Mouse (Mus musculus): ENCODE measurements around the gene Hivep3. TPM values are rescaled to one million over a fixed set of nuclear protein-coding genes. Genes with fewer than 3 reads are reported as not detected.

The Hivep3 gene
- total RNA-seq, 2 experiments from 2014 or later, result 5.7 to 6.3 TPM

DNA sequence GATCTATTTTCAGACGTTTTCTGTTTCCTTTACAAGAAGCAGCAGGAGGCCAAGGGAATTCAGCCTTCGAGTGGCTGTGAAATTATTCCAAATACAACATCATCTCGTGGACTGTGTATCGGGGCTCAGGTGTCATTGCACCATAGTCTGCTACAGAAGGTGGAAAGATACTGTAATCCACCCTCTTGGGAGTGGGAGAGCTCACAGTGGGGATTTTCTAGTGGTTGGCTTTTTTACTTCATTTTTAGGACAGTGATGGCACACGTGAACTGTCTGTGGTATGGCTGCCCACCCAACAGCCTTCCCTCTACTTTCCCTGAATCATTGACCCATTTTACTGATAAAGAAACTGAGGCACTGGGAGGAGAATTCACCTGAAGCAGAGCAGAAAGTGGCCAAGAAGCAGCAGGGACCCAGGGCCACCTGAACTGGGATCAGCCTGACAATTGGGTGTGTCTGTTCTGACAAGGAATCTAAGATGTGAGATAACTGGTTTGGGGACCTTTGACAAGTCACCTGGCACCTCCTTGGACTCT, 233.6 kb downstream of the Hivep3 start:
- no peak for DNase-seq
- intact Hi-C loops (cut with DNase I), result no loop called here

DNA sequence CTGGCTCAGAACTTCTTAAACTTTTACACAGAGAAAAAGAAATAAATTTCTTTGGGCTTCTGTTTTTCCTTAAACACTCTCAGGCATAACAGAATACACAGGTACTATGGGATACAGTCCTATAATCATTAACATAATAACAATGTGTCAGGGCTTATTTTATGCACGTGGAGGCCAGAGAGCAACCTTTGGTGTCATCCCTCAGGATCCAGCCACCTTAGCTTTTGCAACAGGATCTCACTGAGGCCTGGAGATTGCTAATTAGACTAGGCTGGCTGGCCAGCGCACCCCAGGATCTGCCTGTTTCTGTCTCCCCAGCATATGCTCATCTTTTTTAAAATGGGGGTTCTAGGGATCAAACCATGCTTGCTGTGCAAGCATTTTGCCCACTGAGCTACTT, 234.1 kb downstream of the Hivep3 start:
- intact Hi-C loops (cut with DNase I), result no loop called here
- DNase-seq, result no peak

DNA sequence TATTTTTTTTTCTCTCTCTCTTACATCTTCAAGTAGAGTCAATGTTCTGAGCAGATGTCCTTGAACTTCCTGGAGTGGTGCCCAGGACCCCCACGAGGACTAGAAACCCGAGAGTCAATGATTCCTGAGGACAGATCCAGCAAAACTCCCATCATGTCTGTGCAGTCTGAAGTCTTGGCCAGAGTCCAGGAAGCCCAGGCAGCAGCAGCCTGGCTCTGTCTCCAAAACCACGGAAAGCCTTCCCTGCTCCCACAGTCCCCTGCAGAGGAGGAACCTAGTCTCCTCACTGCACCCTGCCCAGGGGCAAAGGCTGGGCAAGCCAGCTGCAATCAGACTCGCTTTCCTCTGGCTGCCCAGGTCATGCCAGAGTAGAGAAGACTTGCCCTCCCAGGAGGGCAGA, 234.5 kb downstream of the Hivep3 start:
- no peak for DNase-seq
- intact Hi-C loops (cut with DNase I), result no loop called here

DNA sequence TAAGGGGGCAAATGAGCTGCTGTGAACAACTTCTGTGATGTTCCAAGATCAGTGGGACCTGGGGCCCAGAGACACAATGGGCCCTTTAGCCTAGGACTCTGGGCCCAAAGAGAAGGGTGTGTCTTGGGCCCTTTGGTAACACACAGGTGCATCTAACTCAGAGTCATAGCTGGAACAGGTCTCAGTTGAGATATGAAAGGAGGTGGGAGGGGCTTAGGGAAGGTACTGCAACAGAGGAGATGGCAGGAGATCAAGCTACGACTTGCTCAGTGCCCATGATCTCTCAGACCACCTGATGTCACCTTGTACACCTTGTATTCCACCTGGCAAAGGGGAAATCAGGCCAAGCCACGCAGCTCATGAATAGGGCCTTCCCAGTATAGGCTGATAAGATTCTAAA, 235.3 kb downstream of the Hivep3 start:
- intact Hi-C loops (cut with DNase I), result no loop called here
- no peak for DNase-seq

DNA sequence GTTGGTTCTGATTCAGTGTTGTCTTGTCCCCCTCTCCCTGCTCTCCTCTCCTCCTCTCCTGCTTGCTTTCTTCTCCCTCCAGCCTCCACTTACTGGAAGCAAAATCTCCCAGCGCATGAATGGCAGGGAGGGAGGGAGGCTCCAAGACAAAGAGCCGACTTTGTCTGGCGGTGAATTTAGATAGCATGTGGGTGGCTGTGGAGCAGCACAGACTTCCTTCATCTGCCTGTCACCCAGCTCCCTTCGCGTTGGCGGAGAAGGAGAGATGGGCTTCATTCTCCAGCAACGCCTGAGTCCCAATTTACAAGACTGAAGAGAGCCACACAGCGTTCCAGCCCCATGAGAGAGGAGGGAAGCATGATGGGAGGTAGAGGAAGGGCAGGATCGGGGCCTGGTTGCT, 236.6 kb downstream of the Hivep3 start:
- no peak for DNase-seq
- intact Hi-C loops (cut with DNase I), result no loop called here

DNA sequence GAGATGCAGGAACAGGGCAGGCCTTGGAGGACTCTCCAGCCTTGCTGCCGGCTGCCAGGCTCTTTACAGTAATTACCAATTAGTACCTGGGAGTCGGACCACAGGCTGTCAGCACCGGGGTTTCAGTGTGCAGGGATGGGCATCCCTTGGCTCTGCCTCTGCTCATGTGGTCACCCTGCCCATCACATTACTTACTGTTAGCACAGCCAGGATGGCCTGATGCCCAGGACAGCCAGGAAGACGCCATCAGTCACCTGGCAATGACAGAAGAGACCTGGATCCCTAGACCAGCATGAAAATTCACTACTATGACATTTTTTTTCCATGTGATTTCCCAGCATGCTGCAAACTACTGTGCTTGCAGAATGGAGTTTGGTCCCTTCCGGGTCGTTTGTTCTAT, 238.8 kb downstream of the Hivep3 start:
- intact Hi-C loops (cut with DNase I), result no loop called here
- DNase-seq, result no peak

DNA sequence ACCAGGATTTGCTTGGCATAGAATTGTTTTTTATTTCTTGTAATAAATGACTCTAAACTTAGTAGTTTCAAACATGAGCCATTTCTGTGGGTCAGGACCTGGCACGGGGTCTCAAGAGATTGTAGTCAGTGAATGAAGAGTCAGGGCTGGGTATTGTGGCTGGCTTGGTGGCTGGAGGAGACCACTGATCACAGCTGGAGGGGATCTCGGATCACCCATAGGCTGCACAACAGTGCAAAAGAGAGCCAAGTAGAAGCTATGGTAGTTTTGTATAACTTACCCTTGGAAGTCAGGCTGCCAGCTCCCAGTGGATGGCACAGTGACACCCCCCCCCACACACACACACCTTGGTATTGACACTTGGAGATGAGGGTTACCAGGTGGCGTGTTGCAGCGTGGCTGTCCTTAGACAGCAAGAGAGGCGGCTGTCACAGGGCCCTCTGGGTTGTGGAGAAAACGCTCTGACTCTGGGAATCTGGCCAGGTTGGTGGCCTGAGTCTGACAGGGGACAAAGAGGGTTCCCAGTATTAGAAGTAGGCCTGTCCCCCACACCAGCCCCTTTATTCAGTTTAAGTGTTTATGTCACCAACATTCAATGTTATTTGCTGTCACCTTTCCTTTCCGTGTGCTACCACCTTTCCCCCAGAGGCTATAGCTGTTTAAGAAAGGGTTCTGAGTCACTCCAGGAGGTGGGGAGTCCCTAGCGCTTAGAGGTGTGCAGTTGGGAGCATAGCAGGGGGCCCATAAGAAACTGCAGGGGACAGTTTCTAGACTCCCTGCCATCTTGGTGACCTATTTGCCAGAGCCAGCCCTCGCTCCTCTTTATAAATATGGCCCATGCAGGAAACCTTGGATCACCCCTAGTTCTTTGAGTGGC, 240.4 kb downstream of the Hivep3 start:
- no peak for DNase-seq
- intact Hi-C loops (cut with DNase I), result no loop called here

DNA sequence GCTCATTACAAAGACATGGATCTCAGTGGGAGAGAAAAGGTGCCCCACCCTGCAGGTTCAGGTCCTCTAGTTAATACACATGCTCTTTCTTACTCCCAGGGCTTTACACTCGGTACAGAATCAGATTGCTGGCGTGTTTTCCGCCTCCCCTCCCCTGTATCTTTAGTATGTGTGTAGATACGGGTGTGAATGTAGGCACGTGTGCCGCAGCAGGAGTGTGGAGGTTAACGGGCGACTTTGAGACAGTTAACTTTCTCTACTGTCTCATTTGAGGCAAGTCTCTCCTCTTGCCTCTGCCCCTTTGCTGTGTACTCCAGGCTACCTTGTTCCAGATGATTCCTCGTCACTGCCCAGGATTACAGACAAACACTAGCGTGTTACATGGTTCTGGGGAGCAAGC, 241.7 kb downstream of the Hivep3 start:
- DNase-seq, result no peak
- intact Hi-C loops (cut with DNase I), result no loop called here

DNA sequence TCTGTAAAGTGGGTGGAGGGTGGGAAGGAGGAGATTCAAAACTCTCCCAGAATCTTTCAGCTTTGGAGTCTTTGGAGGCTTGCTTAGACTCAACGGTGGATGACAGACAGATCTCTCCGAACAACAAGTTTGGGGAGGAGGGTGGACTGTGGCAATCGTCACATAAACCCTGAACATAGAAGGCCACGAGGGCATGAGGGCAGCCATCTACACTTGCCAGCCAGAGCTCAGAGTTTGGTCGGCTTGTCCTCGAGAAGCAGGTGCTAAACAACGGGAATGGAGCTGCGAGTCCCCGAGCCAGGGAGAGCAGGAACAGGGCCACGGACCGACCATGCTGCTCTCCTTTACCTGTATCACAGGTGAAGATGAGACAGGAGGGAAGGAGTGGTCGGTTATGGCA, 242.2 kb downstream of the Hivep3 start:
- intact Hi-C loops (cut with DNase I), result no loop called here
- DNase-seq, result no peak

DNA sequence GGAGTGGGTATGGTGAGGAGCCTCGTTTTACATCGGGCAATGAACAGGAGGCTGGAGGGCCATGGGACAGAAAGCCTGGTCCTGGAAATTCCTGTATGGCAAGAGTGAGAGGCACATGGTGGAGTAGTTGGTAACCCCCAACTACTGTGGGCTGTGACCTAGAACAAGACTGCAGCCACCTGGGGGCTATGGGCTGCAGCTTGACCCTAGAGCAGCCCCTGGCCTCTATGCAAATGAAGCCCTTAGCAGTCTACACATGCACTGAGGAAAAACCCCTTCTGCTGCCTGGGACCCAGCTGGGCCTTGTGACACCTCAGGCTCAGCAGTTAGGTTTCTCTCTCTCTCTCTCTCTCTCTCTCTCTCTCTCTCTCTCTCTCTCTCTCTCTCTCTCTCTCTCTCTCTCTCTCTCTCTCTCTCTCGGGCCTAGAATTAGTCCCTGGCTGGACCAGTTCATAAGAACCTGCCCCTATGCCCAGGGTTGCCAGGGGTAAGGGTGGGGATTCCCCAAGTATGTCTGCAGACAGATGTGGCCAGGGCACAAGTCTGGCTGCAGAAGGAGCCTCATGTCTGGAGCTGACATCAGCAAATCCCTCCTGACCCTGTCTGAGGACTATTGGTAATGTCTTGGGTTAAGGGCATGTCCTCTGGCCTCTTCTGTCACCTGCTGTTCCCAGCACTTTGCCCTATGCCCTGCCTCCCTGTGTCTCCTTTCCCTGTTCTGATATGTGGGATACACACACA, 243.0 kb downstream of the Hivep3 start:
- intact Hi-C loops (cut with DNase I), result no loop called here
- no peak for DNase-seq

DNA sequence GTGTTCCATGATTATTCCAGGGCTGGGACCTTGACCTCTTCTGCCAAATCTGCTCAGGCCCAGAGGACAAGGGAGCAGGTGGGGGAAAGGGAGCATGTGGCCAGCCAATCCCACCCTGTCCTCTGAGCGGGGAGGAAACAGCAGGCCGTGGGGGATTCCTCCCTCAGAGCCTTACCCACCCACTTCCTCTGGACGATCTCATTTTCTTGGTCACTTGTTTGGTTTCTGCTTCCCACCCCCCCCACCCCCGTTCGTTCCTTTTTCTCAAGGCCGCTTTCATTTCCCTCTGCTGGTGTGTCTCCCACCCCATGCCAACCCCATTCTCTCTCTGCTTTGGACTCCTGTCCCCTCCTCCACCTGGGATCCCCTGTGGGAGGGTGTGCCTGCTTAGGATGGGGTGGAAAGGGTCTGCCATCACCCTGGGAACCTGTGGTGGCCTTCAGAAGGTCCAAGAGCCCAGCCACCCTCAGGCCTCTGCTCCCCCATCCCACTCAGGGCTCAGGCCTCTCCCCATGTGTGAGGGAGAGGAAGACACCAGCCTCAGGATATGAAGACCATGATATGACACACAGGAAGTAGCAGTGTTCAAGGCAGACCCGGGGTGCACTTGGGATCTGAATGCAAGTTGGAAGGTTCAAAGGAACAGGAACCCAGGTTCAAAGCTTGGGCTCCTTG, 244.4 kb downstream of the Hivep3 start:
- intact Hi-C loops (cut with DNase I), result no loop called here
- DNase-seq, result no peak

DNA sequence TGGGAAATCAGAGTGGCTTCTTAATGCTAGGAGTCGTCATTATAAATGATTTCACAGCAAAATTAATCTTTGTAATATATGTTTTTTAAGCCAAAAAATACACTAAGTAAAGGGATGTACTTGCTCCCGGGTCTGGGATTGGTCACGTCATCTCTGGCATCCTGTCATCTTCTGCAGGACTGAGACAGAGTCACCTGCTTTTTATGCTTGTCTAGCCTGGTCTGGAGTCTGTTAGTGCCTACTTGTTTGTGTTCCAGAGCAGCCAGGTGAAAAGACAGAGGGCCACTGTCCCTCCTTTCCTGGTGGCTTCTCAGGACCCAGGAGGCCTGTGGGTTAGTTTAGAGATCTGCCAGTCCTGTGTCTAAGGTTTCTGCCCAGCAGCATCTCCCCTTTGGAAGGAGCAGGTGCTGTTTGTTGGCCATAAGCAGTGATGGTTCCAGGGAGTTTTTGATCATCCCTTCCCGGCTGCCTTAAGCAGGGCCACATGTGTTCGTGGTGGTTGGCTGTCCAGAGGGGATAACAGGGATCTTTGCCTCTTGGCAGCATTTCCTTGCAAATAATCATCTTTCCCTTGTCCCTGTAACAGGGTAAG, 245.8 kb downstream of the Hivep3 start:
- intact Hi-C loops (cut with DNase I), result no loop called here

DNA sequence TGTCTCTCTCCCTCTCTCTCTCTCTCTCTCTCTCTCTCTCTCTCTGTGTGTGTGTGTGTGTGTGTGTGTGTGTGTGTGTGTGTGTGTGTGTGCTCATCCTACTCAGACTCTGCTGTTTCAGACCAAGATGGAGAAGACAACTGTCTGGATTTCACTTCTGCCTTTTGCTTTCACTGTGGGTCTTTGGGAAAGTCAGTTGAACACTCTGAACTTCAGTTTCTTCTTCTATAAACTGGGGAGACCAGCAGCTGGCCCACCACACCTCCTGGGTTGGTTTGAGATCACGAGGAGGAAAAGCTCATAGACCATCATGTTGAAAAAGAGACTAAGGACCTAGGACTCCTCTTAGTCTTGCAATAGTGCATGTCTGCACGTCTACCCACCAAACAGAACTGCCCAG, 246.3 kb downstream of the Hivep3 start:
- DNase-seq, result no peak
- intact Hi-C loops (cut with DNase I), result no loop called here

More for the DNA sequence above, 245.8 kb downstream of the Hivep3 start:
- no peak for DNase-seq

DNA sequence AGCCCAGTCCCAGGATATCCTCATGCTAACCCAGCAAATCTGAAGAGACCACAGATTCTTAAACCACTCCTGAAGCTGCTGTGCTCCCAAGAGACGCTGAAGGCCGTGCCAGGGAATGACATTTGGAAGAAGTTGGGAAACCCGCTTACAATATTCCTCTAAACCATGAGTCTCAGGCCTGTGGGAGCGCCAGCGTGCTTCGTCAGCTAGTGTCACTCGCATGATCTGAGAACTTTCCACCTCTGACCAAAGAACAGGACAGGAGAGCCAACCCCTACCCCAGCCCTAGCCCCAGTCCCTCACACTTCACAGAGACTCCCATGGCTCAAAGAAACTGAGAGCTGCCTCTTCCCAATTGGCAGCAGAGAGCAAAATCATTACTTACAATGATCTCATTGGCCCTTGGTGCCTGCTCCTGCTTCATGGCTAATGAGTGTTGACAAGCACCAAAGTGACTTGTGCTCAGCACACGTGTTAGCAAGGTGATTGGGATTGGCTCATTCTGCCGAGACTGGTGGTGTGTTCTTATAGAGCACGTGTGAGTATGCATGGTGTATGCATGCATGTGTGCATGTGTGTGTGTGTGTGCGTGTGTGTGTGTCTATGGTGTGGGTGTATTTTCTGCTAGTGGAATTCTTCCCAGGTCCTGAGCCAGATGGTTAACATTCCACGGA, 247.6 kb downstream of the Hivep3 start:
- intact Hi-C loops (cut with DNase I), result no loop called here
- DNase-seq, result no peak

DNA sequence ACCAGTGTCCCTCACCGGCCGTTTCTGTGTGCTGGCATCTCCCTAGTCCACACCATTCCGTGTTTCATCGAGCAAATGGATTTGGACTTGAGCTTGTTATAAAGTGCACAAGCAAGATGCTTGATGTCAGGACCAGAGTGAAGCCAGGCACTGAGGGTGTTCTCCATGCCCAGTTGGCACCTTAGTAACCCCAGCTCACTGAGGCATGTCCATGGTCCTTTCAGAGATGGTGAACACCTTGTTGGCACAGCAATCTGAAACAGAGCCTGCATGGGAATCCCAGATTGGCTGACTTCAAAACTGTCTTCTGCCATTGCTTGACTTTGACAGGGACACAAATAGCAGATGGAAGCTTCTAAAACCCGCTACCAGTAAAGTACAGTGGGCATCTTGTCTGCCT, 252.5 kb downstream of the Hivep3 start:
- DNase-seq, result no peak
- intact Hi-C loops (cut with DNase I), result no loop called here

DNA sequence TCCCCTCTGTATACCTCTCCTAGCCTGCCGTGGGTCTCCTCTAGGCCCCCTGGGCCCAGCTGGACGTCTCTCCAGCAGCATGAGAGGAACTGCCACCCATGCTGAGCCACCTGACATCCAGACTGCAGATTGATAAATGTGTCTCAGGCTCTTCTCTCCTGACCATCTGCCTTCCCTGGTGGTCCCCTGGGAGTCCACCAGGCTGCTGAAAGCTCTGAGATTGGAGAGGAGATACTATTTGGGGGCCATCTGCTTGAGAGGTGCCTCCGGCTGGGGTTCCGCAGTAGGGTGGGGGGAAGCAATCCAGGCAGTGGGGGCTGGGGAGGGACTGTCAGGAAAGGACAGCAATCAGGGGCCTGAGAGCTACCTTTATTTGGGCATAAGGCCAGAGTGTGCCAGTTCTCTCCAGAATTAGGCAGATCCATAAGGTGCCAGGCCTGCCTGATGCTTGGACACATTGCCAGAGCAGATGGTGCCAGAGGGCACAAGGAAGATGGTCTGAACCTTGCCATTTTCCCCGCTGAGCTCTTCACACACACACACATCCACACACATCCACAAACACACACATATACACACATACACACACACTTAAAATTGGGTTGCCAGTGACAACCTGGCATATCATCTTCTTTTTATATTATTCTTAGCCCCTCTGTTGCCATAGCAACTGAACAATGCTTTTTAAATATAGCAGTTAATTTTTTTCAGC, 253.2 kb downstream of the Hivep3 start:
- intact Hi-C loops (cut with DNase I), result no loop called here
- no peak for DNase-seq

DNA sequence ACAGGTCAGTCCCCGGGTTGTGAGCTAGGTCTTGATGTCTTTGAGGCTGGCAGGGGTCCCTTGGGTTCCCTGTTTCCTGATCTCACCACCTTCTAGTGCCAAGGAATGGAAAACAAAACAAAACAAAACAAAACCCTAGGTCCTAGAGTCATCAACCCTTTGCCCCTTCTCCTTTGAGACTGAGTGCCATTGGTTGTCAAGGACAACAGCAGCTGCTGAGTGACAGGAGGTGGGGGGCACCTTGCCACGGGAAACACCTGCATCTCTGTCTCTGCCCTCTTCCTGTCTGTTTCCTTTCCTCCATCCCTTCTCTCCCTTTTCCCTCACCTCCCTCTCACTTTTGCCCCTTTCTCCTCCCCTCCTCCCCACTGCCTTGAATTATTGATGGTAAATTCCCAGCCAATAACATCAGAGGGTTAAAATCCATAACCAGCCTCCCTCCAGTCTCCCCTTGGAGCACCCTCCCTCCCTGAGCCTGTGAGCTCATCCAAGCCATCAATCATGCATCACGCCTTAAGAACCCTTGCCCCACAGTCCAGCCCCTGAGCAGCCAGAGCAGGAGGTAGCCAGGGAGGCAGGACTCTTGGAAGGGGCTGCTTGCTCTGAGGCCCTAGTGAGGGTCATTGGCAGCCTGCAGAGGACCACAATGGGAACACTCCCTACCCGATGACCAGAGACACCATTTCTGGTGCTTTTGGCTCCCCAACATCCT, 253.9 kb downstream of the Hivep3 start:
- no peak for DNase-seq
- intact Hi-C loops (cut with DNase I), result no loop called here

DNA sequence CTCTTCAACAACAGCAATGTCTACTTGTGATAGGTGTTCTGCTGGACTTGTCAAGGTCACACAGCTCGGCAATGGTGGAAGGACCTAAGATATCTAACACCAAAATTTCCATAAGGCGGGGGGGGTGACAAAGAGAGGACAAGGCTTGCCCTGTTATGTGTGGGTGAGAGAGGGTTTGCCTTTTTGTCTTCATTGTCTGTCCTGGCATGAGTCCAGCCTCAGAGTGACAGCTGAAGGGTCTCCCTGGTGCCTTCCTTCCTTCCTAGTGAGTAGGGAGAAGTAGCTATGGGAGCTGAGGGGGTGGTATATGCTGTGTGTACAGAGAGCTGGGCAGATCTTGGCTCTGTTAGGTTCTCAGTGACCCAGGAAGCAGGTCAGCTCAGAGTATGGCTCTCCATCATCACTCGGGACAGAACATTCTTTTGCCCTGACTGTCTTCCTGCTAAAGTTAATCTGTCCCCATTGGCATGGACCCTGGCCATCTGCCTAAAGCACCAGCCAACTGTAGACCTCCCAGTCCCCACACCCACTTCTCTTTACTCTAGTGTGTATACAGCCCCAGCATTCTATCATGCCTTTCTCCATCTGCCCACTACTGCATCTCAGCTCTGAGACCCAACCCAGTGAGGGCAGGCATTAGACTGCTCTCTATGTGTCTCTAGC, 255.6 kb downstream of the Hivep3 start:
- no peak for DNase-seq
- intact Hi-C loops (cut with DNase I), result no loop called here

DNA sequence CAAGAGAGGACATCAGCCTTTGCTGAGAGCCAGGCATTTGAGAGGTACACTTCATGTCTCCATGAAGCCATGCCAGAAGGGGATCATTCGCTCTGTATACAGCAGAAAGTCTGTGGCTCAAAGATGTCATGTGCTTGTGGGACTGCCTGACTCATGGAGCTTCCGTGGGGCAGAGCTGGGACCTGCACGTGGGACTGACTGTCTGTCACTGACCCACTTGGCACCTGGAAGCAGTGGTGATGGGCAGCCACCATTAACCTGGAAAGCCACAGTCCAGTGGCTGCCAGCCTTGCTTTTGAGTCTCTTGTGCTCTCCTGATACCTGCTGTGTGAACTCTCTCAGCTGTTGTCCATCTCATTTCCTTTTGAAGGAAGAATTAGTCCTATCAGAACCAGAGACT, 256.8 kb downstream of the Hivep3 start:
- intact Hi-C loops (cut with DNase I), result no loop called here
- DNase-seq, result no peak

Measured in heart, postnatal 36 days (tissue).